Mouse (Mus musculus): ENCODE data around the gene Ppp2r1a. TPM values are rescaled to one million over a fixed set of nuclear protein-coding genes. Genes with fewer than 3 reads are reported as not detected.

The Ppp2r1a gene
- 53.2 and 55.4 TPM in 2 replicates for polyA plus RNA-seq (2012; rRNA removed)

GRCm38 (mm10) chr17:20944985-20945891 is at the start of gene Ppp2r1a:
Ppp2r1a (plus strand) TSS chr17:20945311.

GRCm38 (mm10) chr17:20904991-20905390 is 40.1 kb upstream of the Ppp2r1a start, which contains the start of gene Vmn1r231:
Vmn1r231 (minus strand) TSS chr17:20905091.

GRCm38 (mm10) chr17:20919614-20920013 is 25.5 kb upstream of the Ppp2r1a start, which contains the start of gene Vmn1r232:
Vmn1r232 (minus strand) TSS chr17:20919714.

GRCm38 (mm10) chr17:20996364-20996763 is 51.3 kb downstream of the Ppp2r1a start, which contains the start of gene Vmn1r233:
Vmn1r233 (minus strand) TSS chr17:20996464.

GRCm38 (mm10) chr17:21008382-21009331 is 63.5 kb downstream of the Ppp2r1a start, which contains the start of gene Zfp160:
Zfp160 (plus strand) TSS chr17:21008903.

Other genes with a start within 250 kb of the Ppp2r1a start
- gene Vmn1r227, start 215.5 kb upstream of the Ppp2r1a start, polyA plus RNA-seq (2012; rRNA removed): not detected in 2 replicates
- gene Vmn1r228, start 159.2 kb upstream of the Ppp2r1a start, polyA plus RNA-seq (2012; rRNA removed): not detected in 2 replicates
- not detected in 2 replicates for gene Vmn1r229, start 133.8 kb upstream of the Ppp2r1a start, polyA plus RNA-seq (2012; rRNA removed)
- gene Vmn1r230, start 104.9 kb upstream of the Ppp2r1a start, polyA plus RNA-seq (2012; rRNA removed): not detected in 2 replicates
- not detected in 2 replicates for gene Vmn1r231, start 40.2 kb upstream of the Ppp2r1a start, polyA plus RNA-seq (2012; rRNA removed)
- gene Vmn1r232, start 25.6 kb upstream of the Ppp2r1a start, polyA plus RNA-seq (2012; rRNA removed): not detected in 2 replicates
- not detected in 2 replicates for gene Vmn1r233, start 51.2 kb downstream of the Ppp2r1a start, polyA plus RNA-seq (2012; rRNA removed)
- 3.9 and 4.0 TPM in 2 replicates for gene Zfp160, start 63.6 kb downstream of the Ppp2r1a start, polyA plus RNA-seq (2012; rRNA removed)

All from liver, embryonic 18 days (tissue).